Mouse (Mus musculus) CD4-positive helper T cell, adult 2 months (primary cell): Measurements from ENCODE around the gene Esp38.
"Not testable (repeated sequence)": the region's sequence is repeated elsewhere in the genome, so short reads cannot be mapped to it uniquely, and the experiment has no call there.

Experiments
- DNase-seq: peaks from one replicate; pipeline ENCODE4 v3.0.0-alpha.2; 2012; ENCODE audit warnings: low read depth, missing footprints, low spot score

Esp38 gene

GRCm38 (mm10) chr17:39950220-39950619 lies at the start of gene Esp38:
Gene Esp38 (plus strand): TSS chr17:39950520.
- DNase-seq: no peak

DNA sequence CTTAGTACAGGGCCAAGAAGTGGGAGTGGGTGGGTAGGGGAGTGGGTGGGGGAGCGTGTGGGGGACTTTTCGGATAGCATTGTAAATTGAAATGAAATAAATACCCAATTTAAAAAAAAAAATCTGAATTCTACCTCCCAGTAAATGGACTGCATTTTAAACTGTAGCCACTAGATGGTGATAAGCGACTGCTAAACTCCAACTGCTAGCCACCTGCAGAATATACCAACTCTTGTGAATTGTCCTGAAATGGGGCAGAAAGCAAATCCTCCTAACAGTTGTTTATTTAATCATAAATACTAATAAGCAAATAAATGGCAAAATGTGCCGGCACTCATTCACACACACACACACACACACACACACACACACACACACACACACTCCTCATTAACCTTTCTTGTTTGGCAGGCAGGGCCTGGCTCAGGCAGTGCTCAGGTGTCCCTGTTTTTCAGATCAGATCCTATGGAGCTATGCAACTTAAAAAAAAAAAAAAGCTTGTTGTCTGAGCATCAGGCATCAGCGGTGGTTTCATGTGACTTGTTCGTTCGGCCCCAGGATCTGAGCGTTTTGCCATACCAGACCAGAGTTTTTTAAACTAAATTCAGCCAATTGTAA lies 47.3 kb upstream of the Esp38 start:
- DNase-seq: not testable (repeated sequence)
